Mouse (Mus musculus): Measurements from ENCODE around the gene Mrps35.

- TF ChIP-seq CTCF (IDR thresholded peaks at IDR 0.05; ENCODE audit: borderline replicate concordance, extremely low read depth, insufficient read depth, insufficient read length) = no peak
- no peak for TF ChIP-seq POLR2A (IDR thresholded peaks at IDR 0.05; ENCODE audit: borderline replicate concordance, extremely low read depth, insufficient read depth, insufficient read length, poor library complexity, severe bottlenecking)
Observed at GRCm38 (mm10) chr6:147052440-147052839, 9.9 kb downstream of the Mrps35 start.
